Mouse (Mus musculus): ENCODE results near the gene Syngr4.
"Not testable (repeated sequence)": the region's sequence is repeated elsewhere in the genome, so short reads cannot be mapped to it uniquely, and the experiment has no call there.

The Syngr4 gene

DNA sequence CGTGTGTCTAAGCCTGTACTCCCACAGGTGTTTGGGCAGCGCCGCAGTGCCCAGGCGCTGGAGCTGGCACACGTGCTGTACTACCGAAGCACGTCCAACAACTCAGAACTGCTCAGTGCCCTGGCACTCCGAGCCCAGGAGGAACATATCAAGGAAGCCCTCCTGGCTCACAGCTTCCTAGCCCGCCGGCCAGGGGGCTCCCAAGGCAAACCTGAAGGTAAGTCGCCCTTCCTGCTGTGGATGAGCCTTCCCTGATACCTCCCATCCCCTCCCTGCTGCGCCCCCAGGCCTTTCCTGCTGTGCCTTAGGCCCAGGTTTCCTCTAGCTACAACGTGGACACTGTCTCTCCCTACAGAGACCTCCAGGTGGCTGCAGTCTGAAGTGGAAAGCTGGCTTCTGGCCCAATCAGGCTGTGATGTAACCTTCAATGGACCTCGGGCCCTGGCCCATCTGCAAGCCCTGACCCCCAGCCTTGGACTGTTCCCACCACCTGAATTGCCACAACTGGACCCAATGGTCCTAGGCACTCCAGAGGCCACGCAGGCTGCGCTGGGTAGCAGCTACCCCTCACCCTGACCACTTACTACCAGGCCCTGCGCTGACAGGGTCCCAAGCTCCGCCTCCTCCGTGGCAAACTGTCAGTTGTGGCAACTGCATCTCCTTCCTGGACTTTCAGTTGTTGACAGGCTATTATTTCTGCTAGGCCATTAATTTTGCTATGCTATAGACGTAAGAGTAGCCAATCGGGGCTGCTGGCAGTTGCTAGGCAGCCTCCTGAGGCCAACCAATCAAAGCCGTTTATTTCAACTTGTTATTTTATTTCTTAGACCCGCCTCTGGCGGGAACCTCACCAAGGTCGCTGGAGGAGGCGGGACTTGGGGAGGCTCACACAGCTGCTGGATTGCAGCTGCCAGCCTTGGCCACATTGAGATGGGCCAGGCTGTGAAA lies 19.8 kb upstream of the Syngr4 start:
- DNase-seq (ENCODE audit: low read depth, low spot score), result peak; percentile 86

GRCm38 (mm10) chr7:45915011-45915410 lies 18.5 kb upstream of the Syngr4 start:
- DNase-seq (ENCODE audit: low read depth, low spot score), result no peak

DNA sequence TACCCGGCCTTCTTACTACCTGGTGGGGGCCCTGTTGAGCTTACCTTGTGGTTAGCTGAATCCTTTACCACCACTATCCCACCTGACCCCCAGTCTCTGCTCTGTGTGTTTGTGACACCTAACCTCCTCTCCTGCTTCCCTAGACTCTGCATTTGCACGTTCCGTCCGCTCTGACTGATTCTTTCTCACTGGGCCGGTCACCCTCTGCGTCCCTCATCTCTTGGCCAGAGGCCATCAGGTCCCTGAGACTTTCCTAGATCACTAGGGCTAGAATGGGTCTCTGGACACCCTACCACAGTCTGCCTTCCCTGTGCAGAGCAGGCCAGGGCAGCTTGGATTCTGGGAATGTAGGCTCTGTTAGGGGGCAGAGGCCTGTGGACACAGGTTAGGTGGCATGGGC lies 17.6 kb upstream of the Syngr4 start:
- no peak for DNase-seq (ENCODE audit: low read depth, low spot score)

DNA sequence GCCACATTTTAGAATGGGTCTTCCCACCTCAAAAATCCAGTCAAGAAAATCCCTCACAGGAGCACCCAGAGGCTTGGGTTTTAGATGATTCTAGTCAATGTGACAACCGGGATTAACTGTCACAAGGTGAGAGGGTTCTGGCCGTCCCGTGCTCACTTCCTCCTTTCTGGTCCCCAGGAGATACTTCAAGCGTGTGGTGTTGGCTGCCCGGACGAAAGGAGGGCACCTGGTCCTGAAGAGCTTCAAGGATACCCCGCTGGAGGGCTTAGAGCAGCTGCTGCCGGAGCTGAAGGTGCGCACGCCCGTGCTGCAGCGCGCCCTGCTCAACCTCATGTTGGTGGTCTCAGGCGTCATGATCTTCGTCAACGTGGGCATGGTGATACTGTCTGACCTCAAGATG lies 12.6 kb upstream of the Syngr4 start:
- DNase-seq (ENCODE audit: low read depth, low spot score), result no peak

DNA sequence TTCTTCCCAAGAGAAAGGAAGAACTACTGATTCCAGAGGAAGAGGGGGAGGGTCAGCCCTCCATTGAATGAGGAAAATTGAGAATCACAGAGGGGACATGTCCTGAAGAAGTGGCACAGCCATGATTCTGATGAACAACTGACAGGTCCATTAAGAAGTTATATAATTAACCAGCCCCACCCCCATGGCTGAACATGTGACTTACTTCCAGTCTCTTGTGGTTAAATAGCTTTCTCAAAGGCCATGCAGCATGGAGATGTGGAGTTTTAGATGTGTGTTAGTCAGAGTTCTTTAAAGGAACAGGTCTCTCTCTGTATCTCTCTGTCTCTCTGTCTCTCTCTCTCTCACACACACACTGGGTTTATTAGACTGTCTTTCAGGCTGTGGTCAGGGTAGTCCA lies 11.9 kb upstream of the Syngr4 start:
- no peak for DNase-seq (ENCODE audit: low read depth, low spot score)

DNA sequence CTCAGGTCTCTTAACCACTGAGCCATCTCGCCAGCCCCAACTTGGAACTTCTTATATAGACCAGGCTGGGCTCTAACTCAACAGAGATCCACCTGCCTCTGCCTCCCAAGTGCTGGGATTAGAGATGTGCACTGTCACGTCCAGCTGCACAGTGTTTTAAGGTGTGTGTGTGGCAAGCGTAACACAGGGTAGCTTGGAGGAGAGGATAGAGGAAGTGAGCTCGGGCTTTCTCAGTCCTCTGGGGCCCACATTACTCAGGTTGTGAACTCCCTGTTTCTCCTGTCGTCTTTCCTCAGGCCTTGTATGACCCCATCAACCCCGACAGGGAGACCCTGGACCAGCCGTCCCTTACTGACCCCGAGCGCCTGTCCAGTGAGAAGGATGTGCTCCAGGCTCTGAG lies 10.1 kb upstream of the Syngr4 start:
- DNase-seq (ENCODE audit: low read depth, low spot score), result no peak

DNA sequence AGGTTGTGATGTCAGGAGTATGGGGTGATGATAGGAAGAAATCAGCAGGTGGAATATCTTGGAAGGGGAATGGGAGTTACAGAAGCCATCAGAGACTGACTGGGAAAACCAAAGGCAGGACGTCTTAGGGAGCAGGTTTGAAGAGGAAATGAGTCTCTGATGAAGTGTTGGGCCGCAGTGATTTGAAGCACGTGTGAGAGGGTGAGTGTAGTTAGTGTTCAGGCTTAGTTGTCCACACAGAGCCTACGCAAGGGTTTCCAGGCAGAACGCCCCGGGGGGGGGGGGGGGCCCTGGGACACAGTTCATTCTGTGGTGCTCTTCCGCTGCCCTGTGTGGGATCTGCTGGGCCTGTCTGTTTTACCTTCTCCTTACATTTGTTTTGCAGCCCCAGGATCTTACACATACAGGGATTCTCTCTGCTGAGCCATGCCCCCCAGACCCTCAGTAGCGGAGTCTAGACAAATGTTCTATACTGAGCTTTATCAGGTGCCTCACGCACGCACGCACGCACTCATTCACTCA lies 6.0 kb upstream of the Syngr4 start:
- DNase-seq (ENCODE audit: low read depth, low spot score), result no peak

GRCm38 (mm10) chr7:45901562-45901961 lies 5.0 kb upstream of the Syngr4 start:
- no peak for DNase-seq (ENCODE audit: low read depth, low spot score)

DNA sequence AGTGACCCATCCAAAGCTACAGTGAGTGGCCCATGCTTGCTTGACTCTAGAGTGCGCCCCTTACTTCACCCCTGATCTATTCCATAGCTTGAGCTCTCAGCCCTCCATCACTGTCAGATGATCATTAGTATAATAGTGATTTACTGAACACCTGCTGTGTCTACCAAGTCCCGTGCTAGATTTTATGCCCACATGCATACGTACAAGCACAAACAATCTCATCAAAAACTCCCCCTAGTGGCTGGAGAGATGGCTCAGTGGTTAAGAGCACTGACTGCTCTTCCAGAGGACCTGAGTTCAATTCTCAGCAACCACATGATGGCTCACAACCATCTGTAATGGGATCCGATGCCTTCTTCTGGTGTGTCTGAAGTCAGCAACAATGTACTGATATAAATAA lies 1.6 kb upstream of the Syngr4 start:
- DNase-seq (ENCODE audit: low read depth, low spot score), result not testable (repeated sequence)

- peak; percentile 40 for DNase-seq (ENCODE audit: low read depth, low spot score)
Measured at GRCm38 (mm10) chr7:45897258-45897757, 794 bp upstream of the Syngr4 start.

GRCm38 (mm10) chr7:45895931-45896516 lies 490 bp downstream of the Syngr4 start:
- DNase-seq (ENCODE audit: low read depth, low spot score), result no peak

DNA sequence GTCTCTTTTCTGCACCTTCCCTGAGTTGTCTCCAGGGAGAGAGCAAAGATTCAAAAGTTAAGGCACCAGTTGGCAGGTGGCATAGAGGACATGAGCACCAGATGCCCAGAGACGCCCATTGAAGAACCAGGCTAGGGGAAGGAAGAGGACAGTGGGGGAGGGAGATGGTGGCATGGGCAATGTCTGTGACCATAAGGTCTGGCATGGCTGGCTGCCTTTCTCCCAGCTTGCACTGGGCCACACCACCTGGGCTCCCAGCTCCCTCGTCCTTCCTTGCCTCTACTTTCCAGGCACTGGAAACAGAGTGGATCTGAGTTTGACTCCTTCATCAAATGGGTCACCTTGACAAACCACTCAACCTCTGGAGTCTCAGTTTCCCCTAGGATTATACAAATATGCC lies 3.9 kb downstream of the Syngr4 start:
- DNase-seq (ENCODE audit: low read depth, low spot score), result no peak

DNA sequence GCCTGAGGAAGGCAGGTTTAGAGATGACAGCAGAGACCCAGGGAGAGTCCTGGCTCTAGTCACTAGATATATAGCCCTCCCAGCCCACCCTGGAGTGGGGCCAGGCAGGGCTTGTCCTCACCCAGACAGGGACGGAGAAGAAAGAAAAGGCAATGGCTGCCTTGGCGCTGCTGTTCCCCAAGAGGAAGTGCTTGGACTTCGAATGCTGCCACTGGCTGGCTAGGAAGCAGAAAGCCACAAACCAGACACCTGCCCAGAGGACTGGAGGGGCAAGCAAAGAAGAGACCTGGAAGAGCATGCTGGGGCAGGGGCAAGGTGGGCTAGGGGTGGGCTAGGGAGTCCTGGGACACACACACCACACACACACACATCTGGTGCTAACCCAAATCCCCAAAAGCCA lies 9.3 kb downstream of the Syngr4 start:
- no peak for DNase-seq (ENCODE audit: low read depth, low spot score)

DNA sequence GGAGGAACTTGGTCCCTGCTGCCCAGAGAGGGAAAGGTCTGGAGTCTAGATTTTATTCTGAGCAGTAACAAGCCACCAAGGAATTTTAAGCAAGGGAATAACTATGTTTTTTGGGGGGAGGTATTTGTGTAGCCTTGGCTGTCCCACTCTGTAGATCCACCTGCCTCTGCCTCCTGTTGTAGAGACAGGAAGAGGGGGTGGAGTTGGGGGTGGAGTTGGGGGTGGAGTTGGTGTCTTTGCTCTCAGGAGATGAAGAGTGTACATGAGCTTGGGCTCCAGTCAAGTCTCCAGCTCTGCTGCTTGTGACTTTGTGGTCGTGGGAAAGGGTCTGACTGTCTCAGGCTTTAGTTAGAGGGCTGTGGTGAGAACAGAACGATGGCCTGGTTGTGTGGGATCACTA lies 15.5 kb downstream of the Syngr4 start:
- DNase-seq (ENCODE audit: low read depth, low spot score), result no peak

- DNase-seq (ENCODE audit: low read depth, low spot score), result no peak
Measured at GRCm38 (mm10) chr7:45880531-45880930, 16.0 kb downstream of the Syngr4 start.

DNA sequence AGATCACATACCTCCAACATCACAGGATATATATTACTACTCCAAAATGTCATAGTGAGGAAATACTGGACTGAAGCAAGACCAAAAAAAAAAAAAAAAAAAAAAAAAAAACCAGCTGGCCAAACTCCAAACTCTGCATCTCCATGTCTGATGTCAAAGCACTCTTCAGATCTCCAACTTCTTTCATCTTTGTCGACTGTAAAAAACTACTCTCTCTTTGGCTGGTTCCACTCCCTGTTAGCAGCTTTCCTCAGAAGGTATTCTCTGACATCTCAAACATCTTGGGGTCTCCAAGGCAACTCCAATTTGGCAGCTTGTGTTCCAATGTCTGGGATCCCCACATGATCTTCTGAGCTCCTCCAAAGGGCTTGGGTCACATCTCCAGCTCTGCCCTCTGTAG lies 18.2 kb downstream of the Syngr4 start, which contains the start of gene Grin2d:
Gene Grin2d, minus strand, starts transcription at position 101 of the 400 bp plus-strand sequence.
- not testable (repeated sequence) for DNase-seq (ENCODE audit: low read depth, low spot score)

DNA sequence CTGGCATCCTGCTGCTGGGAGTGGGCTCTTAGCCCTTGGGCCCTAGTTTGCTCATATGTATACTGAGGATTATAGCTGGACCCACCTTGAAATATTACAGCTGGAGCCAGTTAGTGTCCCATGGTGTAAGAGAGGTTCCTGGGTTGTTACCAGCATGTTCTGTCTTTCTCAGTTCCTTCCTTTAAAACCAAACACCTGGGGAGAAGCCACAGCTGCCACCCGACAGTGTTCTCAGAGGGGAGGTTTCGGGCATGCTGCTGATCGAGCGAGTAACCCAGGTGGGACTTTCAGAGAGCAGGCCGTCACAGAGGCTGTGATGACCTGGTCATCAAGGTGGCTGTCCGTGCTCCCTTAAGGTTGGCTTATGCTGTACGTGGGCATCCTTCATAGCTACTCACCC lies 19.6 kb downstream of the Syngr4 start:
- no peak for DNase-seq (ENCODE audit: low read depth, low spot score)

DNA sequence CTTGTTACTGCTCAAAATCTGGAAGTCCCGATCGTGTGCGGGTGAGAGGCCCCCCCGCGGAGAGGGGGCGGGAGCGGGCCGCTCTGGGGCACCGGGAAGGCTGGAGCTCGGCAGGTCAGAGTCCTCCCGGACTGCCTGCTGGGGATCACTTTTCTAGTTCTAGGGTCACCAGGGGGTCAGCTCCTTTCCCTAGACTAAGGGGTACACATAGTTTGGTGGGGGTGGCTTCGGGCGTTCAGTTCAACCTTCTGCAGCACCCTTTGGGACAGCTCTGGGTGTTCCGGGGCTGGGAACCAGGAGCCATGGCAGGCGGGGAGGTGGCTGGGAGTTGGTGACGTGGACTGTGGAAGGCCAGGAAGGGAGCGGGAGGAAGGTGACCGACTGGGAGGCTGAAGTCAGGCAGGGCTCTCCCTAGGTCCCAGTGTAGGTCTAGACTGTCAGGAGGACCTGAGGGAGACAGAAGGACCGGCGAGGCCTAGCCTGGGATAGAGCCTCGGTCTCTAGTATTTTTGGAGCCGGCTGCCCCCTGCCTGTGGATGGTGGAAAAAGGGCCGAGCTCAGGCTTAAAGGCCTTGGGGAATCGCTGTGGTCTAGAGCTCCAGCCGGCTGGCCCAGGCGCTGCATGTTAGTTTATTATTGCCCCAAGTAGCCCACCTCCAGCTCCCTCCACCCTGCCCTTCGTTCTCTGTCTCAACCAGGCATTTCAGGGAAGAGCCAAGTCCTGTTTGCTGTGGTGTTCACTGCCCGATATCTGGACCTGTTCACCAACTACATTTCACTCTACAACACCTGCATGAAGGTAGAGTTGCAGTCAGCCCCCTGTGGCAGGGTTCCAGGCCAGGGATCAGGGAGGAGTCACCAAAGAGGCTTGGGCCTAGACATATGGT lies 23.2 kb downstream of the Syngr4 start:
- no peak for DNase-seq (ENCODE audit: low read depth, low spot score)

DNA sequence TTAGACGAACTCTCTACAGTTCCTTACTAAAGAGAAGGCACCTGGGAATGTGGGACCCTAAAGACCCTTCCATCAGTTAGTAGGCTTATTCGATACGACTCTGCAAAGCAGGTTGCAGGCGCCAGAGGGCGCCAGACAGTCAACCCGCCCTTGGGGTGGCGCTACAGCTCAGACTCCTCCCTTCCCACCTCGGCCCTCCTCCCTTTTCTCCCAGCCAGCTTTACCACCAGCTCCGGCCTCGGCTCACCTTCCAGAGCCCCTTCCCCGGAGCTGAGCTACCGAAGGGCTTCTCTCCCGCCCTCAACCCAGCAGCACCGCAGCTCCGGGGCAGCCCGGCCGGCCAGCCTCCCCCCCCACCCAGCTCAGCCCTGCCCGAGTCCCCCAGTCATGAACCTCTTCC lies 23.9 kb downstream of the Syngr4 start, which contains the start of gene Kdelr1:
Gene Kdelr1, plus strand, starts transcription at position 149 of the 400 bp plus-strand sequence.
- peak; percentile 65 for DNase-seq (ENCODE audit: low read depth, low spot score)

- no peak for DNase-seq (ENCODE audit: low read depth, low spot score)
Measured at GRCm38 (mm10) chr7:45870282-45871058, 26.0 kb downstream of the Syngr4 start.

DNA sequence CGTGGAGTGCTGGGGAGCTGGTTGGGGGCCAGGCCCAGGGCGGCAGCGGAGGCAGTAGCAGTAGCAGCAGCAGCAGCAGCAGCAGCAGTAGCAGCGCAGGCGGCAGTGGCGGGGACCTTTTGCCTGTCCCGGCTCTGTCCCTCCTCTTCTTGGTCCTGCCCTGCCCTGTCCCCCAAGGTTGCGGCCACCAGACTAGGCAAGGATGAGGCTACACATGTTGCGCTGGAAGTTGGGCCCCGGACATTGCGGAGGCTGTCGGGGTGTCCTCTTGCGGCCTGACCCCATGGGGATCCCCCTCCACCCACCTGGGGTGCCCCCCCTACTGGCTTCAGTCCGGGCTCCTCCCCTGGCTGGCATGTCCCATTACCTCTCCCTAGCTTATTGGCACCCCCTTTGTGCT lies 26.7 kb downstream of the Syngr4 start:
- no peak for DNase-seq (ENCODE audit: low read depth, low spot score)

Data from telencephalon, adult 2 months (tissue).